Mouse (Mus musculus) brown adipose tissue, adult 24 weeks (tissue): Measurements from ENCODE around the gene Brf1. TPM values are rescaled to one million over a fixed set of nuclear protein-coding genes. Genes with fewer than 3 reads are reported as not detected.

ENCODE experiments used
- H3K27ac ChIP-seq: fragments of 200-500 bp; replicated peaks from 2 replicates; pipeline ENCODE4 v1.5.1; 2012; ENCODE audit warnings: low read depth, mild to moderate bottlenecking, low read length
- H3K4me1 ChIP-seq: fragments of 200-500 bp; 2 replicates; pipeline ENCODE4 v1.6.1; 2012; ENCODE audit warnings: low read length, mixed read lengths; ENCODE audit not compliant: control insufficient read depth, insufficient read depth, insufficient read length
- H3K4me3 ChIP-seq: fragments of 200-500 bp; 2 replicates; pipeline ENCODE4 v1.5.1; 2012; ENCODE audit warnings: low read depth, mild to moderate bottlenecking, low read length, moderate library complexity; ENCODE audit not compliant: insufficient read depth
- polyA plus RNA-seq: library from polyadenylated mRNA; stranded (reverse); fragments of >200 nt; gene quantifications from 2 replicates; pipeline ENCODE4 v1.2.4, GENCODE M21; 2012; ENCODE audit not compliant: missing spikeins, insufficient read depth, insufficient read length

Brf1 gene
- polyA plus RNA-seq, 1 experiment = 12.2 TPM

DNA sequence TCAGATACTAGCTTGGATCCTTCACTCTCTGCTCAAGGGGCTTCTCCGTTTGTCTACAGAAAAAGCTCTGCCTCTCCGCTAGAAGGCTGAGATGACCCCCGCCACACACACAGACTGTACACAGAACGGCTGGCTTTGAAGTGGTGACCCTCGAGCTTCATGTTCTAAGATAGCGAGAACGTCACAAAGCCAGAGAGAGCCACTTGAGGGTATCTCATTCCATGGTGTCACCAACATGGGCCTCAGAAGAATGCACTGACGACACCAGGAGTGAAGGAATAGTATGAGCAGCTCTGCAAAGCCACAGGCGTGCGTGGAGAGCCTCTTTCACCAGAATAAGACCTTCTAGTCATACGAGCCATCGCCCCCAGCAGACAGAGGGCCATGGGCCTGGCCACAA, 79.0 kb downstream of the Brf1 start:
- H3K4me1 ChIP-seq = peaks cover 20% of the 10 kb centered on the region
- no peak overlapping the region for H3K27ac ChIP-seq
- H3K4me3 ChIP-seq = no peak overlapping the region

DNA sequence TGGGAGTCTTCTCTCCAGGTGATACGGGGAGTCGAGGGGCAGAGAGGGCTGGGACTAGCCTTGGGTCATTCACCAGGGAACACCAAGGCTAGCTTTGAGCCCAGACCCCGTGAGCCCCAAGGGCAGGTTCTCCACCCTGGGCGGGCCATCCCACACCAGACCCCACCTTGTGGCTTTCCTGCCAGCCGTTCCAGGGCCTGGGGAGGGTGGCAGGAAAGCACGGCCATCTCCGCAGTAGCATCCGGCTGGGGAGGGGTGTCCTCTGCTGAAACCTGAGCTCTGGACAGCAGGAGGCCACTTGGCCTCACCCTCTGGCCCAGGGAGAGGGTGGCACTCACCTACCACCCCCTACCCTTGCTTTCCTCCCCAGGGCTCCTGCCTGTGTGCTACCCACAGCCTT, 82.6 kb downstream of the Brf1 start:
- Histone ChIP-seq H3K4me1 (peaks cover 23% of the 10 kb centered on the region), H3K27ac (peak overlapping the region; percentile 100)

DNA sequence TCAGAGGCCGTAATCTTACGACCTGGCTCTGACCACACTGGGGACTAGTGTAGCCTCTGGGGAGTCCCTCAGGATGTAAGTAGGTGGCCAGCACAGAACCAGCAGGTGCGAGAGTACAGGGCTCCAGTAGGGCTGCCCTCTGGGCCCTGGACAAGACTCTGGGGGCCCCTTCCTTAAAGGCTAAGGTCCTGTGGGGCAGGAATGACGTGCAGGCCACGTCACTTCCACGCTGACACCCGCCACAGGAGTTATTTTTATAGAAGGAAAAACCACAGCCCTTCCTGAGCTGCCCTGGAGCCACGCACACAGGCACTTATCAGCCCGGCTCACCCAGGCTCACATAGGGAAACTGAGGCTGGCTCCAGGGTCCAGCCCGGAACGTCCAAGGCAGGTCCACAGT, 83.0 kb downstream of the Brf1 start:
- H3K4me3 ChIP-seq = peak overlapping the region; percentile 57
- H3K4me1 ChIP-seq = peaks cover 21% of the 10 kb centered on the region
- peak overlapping the region; percentile 100 for H3K27ac ChIP-seq

More for the DNA sequence above, 82.6 kb downstream of the Brf1 start:
- H3K4me3 ChIP-seq = peak overlapping the region; percentile 57

DNA sequence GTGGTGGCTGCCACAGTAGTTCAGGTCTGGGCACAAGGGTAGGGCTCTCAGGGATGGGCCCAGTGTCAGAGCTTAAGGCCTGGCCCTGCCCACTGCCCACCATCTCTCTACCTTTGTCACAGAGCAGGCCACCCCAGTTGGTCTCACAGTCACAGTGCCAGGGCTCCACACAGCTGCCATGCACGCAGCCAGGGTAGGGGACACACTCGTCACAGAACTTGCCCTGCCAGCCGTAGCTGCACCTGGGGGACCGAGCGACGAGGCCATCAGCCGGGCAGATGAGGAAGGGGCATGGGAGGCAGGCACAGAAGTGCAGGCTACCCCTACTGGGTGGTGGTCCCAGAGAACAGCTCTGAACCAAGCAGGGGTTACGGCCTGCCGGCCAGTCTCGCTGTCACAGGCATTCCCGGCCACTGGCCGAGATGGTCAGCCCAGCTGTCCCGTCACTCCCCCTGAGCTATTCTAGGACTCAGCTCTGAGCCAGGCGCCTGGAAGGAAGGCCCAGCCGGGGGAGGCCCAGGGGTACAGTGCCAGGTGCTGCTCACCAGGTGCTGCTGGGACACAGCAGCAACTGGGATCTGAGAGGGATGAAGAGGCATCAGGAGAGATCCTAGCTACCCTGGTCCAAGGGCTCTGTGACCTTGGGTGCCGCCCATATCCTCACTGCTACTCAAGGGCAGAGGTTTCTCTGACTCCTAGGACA, 83.7 kb downstream of the Brf1 start:
- H3K4me3 ChIP-seq = peak overlapping the region; percentile 28
- H3K4me1 ChIP-seq = peaks cover 18% of the 10 kb centered on the region
- H3K27ac ChIP-seq = peak overlapping the region; percentile 100

DNA sequence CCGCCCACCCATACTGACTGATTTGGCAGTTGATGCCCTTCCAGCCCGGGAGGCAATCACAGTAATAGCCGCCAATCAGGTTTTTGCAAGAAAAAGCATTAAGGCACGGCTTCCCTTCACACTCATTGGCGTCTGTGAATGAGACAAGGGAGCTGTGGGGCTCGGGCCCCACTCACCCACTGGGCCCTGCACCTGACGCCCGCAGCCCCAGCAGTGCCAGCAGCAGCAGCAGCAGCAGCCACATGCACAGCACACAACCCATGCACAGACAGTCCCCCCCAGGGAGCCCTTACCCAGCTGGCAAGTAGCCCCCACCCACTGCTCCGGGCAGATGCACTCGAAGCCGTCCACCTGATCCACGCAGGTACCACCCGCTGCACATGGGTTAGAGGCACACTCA, 84.9 kb downstream of the Brf1 start:
- Histone ChIP-seq H3K27ac (no peak overlapping the region), H3K4me3 (no peak overlapping the region), H3K4me1 (peaks cover 18% of the 10 kb centered on the region)

DNA sequence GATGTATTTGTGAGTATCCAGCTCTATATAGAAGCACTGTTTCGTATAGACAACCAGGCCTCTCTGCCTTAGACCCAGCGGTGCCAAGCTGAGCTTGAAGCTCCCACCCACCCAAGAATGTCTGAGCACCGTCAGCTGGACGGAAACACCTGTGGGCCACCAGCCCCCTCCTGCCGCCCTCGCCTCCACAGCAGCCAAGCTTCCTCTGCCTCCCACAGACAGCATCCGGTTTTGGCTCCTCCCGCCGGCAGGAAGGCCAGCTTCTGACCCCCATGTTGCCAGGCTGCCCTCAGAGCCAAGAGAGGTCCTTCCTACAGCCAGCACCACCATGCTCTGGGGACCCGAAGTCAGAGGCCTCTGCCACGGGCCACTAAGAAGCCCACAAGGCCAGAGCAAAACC, 86.0 kb downstream of the Brf1 start:
- H3K4me1 ChIP-seq = peaks cover 18% of the 10 kb centered on the region
- peak overlapping the region; percentile 71 for H3K27ac ChIP-seq
- H3K4me3 ChIP-seq = no peak overlapping the region

DNA sequence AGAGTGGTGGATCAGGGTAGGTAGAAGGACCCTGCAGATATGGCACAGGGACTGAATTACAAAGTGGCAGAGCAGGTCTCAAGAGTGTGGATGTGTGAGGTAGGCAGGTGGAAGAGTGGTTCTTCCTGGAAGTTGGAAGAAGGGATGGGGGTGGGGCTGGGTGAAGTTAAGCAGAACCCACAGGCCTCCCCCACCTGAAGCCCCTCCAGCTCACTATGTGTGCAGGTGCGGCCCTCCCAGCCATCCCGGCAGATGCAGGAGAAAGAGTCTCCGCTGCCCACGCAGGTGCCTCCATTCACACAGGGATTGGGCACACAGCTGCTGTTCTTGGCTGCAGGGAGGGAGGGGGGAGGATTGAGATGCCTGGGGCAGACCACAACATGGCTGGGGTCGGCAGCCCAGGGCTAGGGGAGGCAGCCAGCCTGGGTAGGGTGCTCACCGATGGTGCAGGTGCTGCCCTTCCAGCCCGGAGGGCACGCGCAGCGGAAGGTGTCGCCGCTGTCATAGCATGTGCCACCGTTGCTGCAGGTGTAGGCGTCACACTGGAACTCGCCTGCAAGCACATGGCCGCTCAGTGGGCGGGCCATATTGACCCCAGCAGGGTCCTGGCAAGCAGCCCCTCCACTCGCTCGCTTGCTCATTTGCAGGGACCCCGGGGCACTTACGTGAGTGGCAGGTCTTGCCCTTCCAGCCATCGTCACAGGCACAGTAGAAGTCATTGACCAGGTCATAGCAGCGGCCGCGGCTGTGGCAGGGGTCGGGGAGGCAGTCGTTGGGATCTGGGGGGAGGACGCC, 87.4 kb downstream of the Brf1 start:
- Histone ChIP-seq H3K27ac (no peak overlapping the region), H3K4me3 (no peak overlapping the region), H3K4me1 (peaks cover 15% of the 10 kb centered on the region)

DNA sequence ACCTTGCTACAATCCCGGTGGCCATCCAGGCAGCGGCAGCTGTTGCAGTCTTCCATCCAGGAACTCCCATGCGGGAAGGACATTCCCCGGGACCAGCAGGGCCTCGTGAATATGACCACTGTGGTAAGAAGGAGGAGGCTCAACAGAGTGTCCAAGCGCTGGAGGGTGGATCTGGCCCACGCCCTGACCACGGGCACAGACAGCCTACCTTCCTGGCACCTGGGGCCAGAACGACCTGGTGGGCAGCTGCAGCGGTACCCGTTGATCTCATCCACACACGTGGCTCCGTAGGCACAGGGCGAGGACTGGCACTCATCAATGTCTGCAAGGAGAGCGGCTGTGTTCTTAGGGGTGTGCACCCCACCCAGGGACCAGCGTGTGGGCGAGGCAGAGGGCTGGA, 88.8 kb downstream of the Brf1 start:
- no peak overlapping the region for H3K27ac ChIP-seq
- no peak overlapping the region for H3K4me3 ChIP-seq
- H3K4me1 ChIP-seq = peaks cover 13% of the 10 kb centered on the region

Other genes starting within 250 kb of the Brf1 start
- 7.5 and 9.4 TPM in 2 replicates for gene Pld4, start 240.0 kb downstream of the Brf1 start, polyA plus RNA-seq
- gene Ahnak2, start 198.0 kb downstream of the Brf1 start, polyA plus RNA-seq = 2.9 and 3.2 TPM in 2 replicates
- 0.63 and 1.7 TPM in 2 replicates for gene Clba1, start 191.8 kb downstream of the Brf1 start, polyA plus RNA-seq
- gene Cdca4, start 171.3 kb downstream of the Brf1 start, polyA plus RNA-seq = 3.1 and 5.5 TPM in 2 replicates
- gene Gpr132, start 132.5 kb downstream of the Brf1 start, polyA plus RNA-seq = not detected in 2 replicates
- 2.2 and 3.2 TPM in 2 replicates for gene Jag2, start 70.9 kb downstream of the Brf1 start, polyA plus RNA-seq
- 19.4 and 23.6 TPM in 2 replicates for gene Nudt14, start 58.6 kb downstream of the Brf1 start, polyA plus RNA-seq
- 10.1 and 10.9 TPM in 2 replicates for gene Btbd6, start 24.2 kb downstream of the Brf1 start, polyA plus RNA-seq
- 8.8 and 15.8 TPM in 2 replicates for gene Pacs2, start 13.8 kb upstream of the Brf1 start, polyA plus RNA-seq
- not detected in 2 replicates for gene Tex22, start 73.8 kb upstream of the Brf1 start, polyA plus RNA-seq
- gene Mta1, start 97.6 kb upstream of the Brf1 start, polyA plus RNA-seq = 19.6 and 20.6 TPM in 2 replicates
- 29.0 and 29.8 TPM in 2 replicates for gene Crip2, start 139.5 kb upstream of the Brf1 start, polyA plus RNA-seq
- 117 and 127 TPM in 2 replicates for gene Crip1, start 145.6 kb upstream of the Brf1 start, polyA plus RNA-seq
- gene Tedc1, start 155.7 kb upstream of the Brf1 start, polyA plus RNA-seq = not detected in 2 replicates
- not detected in 2 replicates for gene Tmem121, start 185.2 kb upstream of the Brf1 start, polyA plus RNA-seq